Mouse (Mus musculus) spleen, adult 2 months (tissue): ENCODE measurements at regions not wholly inside any gene's neighbourhood (a gene's known extent, or its start where the extent isn't known, plus 50 kb on each side); places are given as distances from the start of the nearest gene placed in this dataset.

Experiments used
- CTCF ChIP-seq: fragments of 200-500 bp; IDR thresholded peaks from 2 replicates; pipeline ENCODE4 v1.5.1; 2011; ENCODE audit warnings: mild to moderate bottlenecking, inconsistent platforms; ENCODE audit not compliant: insufficient read depth, insufficient read length, insufficient replicate concordance; ENCODE audit errors: extremely low read depth
- POLR2A ChIP-seq: fragments of 200-500 bp; IDR thresholded peaks from 2 replicates; pipeline ENCODE4 v1.6.1; 2011; ENCODE audit warnings: low read depth, low read length, inconsistent platforms

GRCm38 (mm10) chr6:97684335-97684734, 67.0 kb upstream of the Frmd4b start:
- TF ChIP-seq POLR2A (no peak), CTCF (no peak)
